Mouse (Mus musculus) liver, adult 2 months (tissue): Measurements from ENCODE around the gene Cck.

Experiments used
- CTCF ChIP-seq: fragments of 200-500 bp; IDR thresholded peaks from 2 replicates; pipeline ENCODE4 v1.5.1; 2011; ENCODE audit warnings: low read depth, low read length, control low read depth
- POLR2A ChIP-seq: fragments of 200-500 bp; IDR thresholded peaks from 2 replicates; pipeline ENCODE4 v1.6.1; 2011; ENCODE audit warnings: low read length, control low read depth; ENCODE audit not compliant: insufficient read depth; ENCODE audit errors: extremely low read depth

DNA sequence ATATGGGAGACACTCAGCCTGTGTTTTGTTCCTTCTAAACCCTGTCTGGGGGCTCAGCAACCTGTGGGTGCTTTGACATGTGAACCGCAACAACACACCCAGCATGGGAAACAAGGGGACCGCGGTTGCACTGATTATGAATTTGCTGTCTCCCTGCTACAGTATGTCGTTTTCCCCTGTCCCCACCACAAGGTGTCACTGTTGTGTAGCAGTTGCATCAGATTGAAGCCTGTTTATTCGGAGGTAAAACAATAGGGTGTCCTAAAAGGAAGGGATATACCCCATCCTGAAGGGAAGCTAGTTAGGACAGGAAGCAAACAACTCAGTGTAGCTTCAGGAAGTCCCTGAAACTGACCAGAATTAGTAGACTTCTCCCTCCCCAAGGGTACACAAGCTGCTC is 16.0 kb downstream of the Cck start:
- peak; percentile 66 for TF ChIP-seq CTCF
- TF ChIP-seq POLR2A: no peak
